Mouse (Mus musculus) MEL (cell line): ENCODE data around the gene Pdzd2.

ENCODE experiments used
- CTCF ChIP-seq, 3 experiments: IDR thresholded peaks in 2 of 3; conservative IDR thresholded peaks in 1 of 3; 2 replicates each; pipeline ENCODE4 v1.5.1; 2011 to 2012; ENCODE audit warnings: low read length in 3 of 3, low read depth in 2 of 3, mild to moderate bottlenecking in 2 of 3, improper control_type of control experiment in 1 of 3, inconsistent platforms in 1 of 3, mixed read lengths in 1 of 3, moderate library complexity in 1 of 3; ENCODE audit not compliant: control insufficient read depth in 1 of 3, insufficient read depth in 1 of 3, poor library complexity in 1 of 3, severe bottlenecking in 1 of 3
- GATA1 ChIP-seq: IDR thresholded peaks from 2 replicates; pipeline ENCODE4 v1.6.1; 2011; ENCODE audit warnings: low read depth, low read length, improper control_type of control experiment
- MAX ChIP-seq: IDR thresholded peaks from 2 replicates; pipeline ENCODE4 v1.6.1; 2011; ENCODE audit warnings: low read length, improper control_type of control experiment
- UBTF ChIP-seq: IDR thresholded peaks from 2 replicates; pipeline ENCODE4 v1.6.1; 2012; ENCODE audit warnings: low read depth, mild to moderate bottlenecking, inconsistent platforms, low read length, improper control_type of control experiment, moderate library complexity, borderline replicate concordance; ENCODE audit not compliant: insufficient read depth

DNA sequence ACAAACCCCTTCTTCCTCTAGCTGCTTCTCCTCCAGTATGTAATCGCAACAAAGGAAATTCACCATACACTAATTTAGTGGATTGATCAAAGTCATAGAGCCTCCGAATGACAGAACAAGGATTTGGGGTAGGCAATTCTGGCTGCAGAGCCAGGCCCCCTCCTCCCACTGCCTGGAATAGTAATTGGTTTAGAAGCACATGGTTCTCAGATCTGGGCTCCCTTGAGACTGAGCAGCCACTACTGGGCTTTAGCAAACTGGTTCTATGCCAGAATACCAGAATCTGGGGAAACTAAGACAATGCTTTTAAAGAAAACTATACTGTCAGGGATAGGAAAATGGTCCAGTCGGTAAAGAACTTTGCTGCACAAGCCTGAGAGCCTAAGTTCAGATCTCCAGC lies 90.0 kb downstream of the Pdzd2 start:
- no peak for TF ChIP-seq MAX
- TF ChIP-seq GATA1: no peak
- no peak for TF ChIP-seq UBTF
- no peak for TF ChIP-seq CTCF (IDR thresholded peaks at IDR 0.05 in 2 of 3, conservative IDR thresholded peaks at IDR 0.05 in 1 of 3; ENCODE audit: control insufficient read depth in 1 of 3, insufficient read depth in 1 of 3, low read depth in 2 of 3, low read length in 3 of 3, poor library complexity in 1 of 3, severe bottlenecking in 1 of 3)
